Mouse (Mus musculus): Measurements from ENCODE around the gene Galnt16. TPM values are rescaled to one million over a fixed set of nuclear protein-coding genes. Genes with fewer than 3 reads are reported as not detected.

Gene Galnt16
- polyA plus RNA-seq, 1 experiment: 32.8 TPM

GRCm38 (mm10) chr12:80562793-80563192 is 44.7 kb downstream of the Galnt16 start:
- no peaks in the 10 kb centered on the region for H3K27me3 ChIP-seq (ENCODE audit: control insufficient read depth, insufficient read depth, low read length)
- H3K4me1 ChIP-seq (ENCODE audit: control insufficient read depth, insufficient read depth, low read length): peaks cover 4% of the 10 kb centered on the region; the same call in 1 of the 2 replicates
- WGBS: 67% methylated on average over 5 of the region's 5 CpGs
- H3K4me3 ChIP-seq (replicated peaks; ENCODE audit: insufficient read depth, low read depth, low read length): no peak overlapping the region
- no peak for TF ChIP-seq CTCF (IDR thresholded peaks at IDR 0.05; ENCODE audit: borderline replicate concordance, insufficient read depth, low read depth, low read length)
- no peak for TF ChIP-seq POLR2A (IDR thresholded peaks at IDR 0.05; ENCODE audit: borderline replicate concordance, insufficient read depth, low read length)
- no peak for DNase-seq
- no peak overlapping the region for H3K27ac ChIP-seq (ENCODE audit: insufficient read depth, low read length)

GRCm38 (mm10) chr12:80564990-80565389 is 46.9 kb downstream of the Galnt16 start:
- Histone ChIP-seq H3K4me1 (ENCODE audit: control insufficient read depth, insufficient read depth, low read length) (peaks cover 4% of the 10 kb centered on the region; the same call in 1 of the 2 replicates), H3K27ac (ENCODE audit: insufficient read depth, low read length) (no peak overlapping the region), H3K4me3 (replicated peaks; ENCODE audit: insufficient read depth, low read depth, low read length) (no peak overlapping the region), H3K27me3 (ENCODE audit: control insufficient read depth, insufficient read depth, low read length) (no peaks in the 10 kb centered on the region)
- TF ChIP-seq CTCF (IDR thresholded peaks at IDR 0.05; ENCODE audit: borderline replicate concordance, insufficient read depth, low read depth, low read length): no peak
- no peak for TF ChIP-seq POLR2A (IDR thresholded peaks at IDR 0.05; ENCODE audit: borderline replicate concordance, insufficient read depth, low read length)
- peak; percentile 31 to 61 for DNase-seq
- 17% methylated on average over 6 of the region's 6 CpGs for WGBS

- Histone ChIP-seq H3K4me1 (ENCODE audit: control insufficient read depth, insufficient read depth, low read length) (peaks cover 4% of the 10 kb centered on the region; the same call in 1 of the 2 replicates), H3K4me3 (replicated peaks; ENCODE audit: insufficient read depth, low read depth, low read length) (no peak overlapping the region), H3K27ac (ENCODE audit: insufficient read depth, low read length) (no peak overlapping the region), H3K27me3 (ENCODE audit: control insufficient read depth, insufficient read depth, low read length) (no peaks in the 10 kb centered on the region)
- DNase-seq: no peak
- no peak for TF ChIP-seq CTCF (IDR thresholded peaks at IDR 0.05; ENCODE audit: borderline replicate concordance, insufficient read depth, low read depth, low read length)
- TF ChIP-seq POLR2A (IDR thresholded peaks at IDR 0.05; ENCODE audit: borderline replicate concordance, insufficient read depth, low read length): no peak
- WGBS: 83% methylated on average over 2 of the region's 2 CpGs
These were observed 47.7 kb downstream of the Galnt16 start for GRCm38 (mm10) chr12:80565793-80566192.

GRCm38 (mm10) chr12:80566502-80566901 is 48.4 kb downstream of the Galnt16 start:
- no peaks in the 10 kb centered on the region; the same call in 1 of the 2 replicates for H3K27me3 ChIP-seq (ENCODE audit: control insufficient read depth, insufficient read depth, low read length)
- TF ChIP-seq CTCF (IDR thresholded peaks at IDR 0.05; ENCODE audit: borderline replicate concordance, insufficient read depth, low read depth, low read length) (no peak), POLR2A (IDR thresholded peaks at IDR 0.05; ENCODE audit: borderline replicate concordance, insufficient read depth, low read length) (no peak)
- H3K4me1 ChIP-seq (ENCODE audit: control insufficient read depth, insufficient read depth, low read length): peaks cover 4% of the 10 kb centered on the region; the same call in 1 of the 2 replicates
- peak in 1 of 2 experiments; percentile 26 for DNase-seq
- H3K4me3 ChIP-seq (replicated peaks; ENCODE audit: insufficient read depth, low read depth, low read length): no peak overlapping the region
- H3K27ac ChIP-seq (ENCODE audit: insufficient read depth, low read length): no peak overlapping the region
- WGBS: 64% methylated on average over 4 of the region's 4 CpGs

GRCm38 (mm10) chr12:80567375-80567774 is 49.3 kb downstream of the Galnt16 start:
- no peak for TF ChIP-seq POLR2A (IDR thresholded peaks at IDR 0.05; ENCODE audit: borderline replicate concordance, insufficient read depth, low read length)
- TF ChIP-seq CTCF (IDR thresholded peaks at IDR 0.05; ENCODE audit: borderline replicate concordance, insufficient read depth, low read depth, low read length): no peak
- DNase-seq: peak; percentile 22 to 58
- Histone ChIP-seq H3K27me3 (ENCODE audit: control insufficient read depth, insufficient read depth, low read length) (no peaks in the 10 kb centered on the region; the same call in 1 of the 2 replicates), H3K27ac (ENCODE audit: insufficient read depth, low read length) (no peak overlapping the region), H3K4me1 (ENCODE audit: control insufficient read depth, insufficient read depth, low read length) (peaks cover 4% of the 10 kb centered on the region; the same call in 1 of the 2 replicates), H3K4me3 (replicated peaks; ENCODE audit: insufficient read depth, low read depth, low read length) (no peak overlapping the region)
- 76% methylated on average over 3 of the region's 3 CpGs for WGBS

DNA sequence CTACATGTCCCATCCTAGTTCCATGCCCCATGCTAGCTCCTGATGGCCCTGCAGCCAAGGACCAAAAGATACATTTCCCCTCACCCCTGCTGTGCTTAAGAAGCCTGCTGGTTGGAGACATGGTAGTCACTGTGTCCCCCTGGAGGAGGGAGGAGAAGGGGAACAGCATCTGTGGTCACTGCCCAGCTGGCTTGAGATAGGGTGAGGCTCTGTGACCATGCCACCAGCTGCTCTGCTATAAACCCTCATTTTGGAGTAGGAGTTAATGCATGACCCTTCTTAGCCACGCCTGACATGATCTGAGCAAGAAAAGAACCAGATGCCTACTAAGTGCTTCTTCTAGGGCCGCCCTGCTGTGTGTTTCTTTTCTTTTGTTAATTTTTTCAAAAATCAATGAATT is 51.5 kb downstream of the Galnt16 start:
- no peak for TF ChIP-seq POLR2A (IDR thresholded peaks at IDR 0.05; ENCODE audit: borderline replicate concordance, insufficient read depth, low read length)
- TF ChIP-seq CTCF (IDR thresholded peaks at IDR 0.05; ENCODE audit: borderline replicate concordance, insufficient read depth, low read depth, low read length): no peak
- H3K27ac ChIP-seq (ENCODE audit: insufficient read depth, low read length): no peak overlapping the region
- DNase-seq: no peak
- H3K4me1 ChIP-seq (ENCODE audit: control insufficient read depth, insufficient read depth, low read length): peaks cover 2% of the 10 kb centered on the region; the same call in 1 of the 2 replicates
- H3K4me3 ChIP-seq (replicated peaks; ENCODE audit: insufficient read depth, low read depth, low read length): no peak overlapping the region
- no peaks in the 10 kb centered on the region; the same call in 1 of the 2 replicates for H3K27me3 ChIP-seq (ENCODE audit: control insufficient read depth, insufficient read depth, low read length)
- 87% methylated on average over 2 of the region's 2 CpGs for WGBS

DNA sequence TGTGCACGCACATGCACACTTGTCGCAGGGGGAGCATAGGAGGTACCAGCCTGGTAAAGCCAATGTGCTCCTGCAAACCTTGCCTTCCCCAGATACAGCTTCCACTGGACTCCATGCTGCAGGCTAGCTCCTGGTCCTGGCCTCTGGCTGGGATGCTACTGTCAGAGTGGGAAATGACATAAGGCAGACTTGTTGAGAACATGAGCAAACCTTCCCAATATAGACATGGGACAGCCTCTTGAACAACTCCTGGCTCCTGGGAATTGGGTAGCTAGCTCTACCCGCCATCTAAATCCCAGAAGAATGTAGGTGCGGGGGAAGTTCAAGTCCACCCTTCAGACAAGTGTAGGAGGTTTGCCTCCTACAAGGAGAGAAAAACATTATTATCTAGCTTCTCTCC is 56.2 kb downstream of the Galnt16 start:
- Histone ChIP-seq H3K4me3 (replicated peaks; ENCODE audit: insufficient read depth, low read depth, low read length) (no peak overlapping the region), H3K4me1 (ENCODE audit: control insufficient read depth, insufficient read depth, low read length) (no peaks in the 10 kb centered on the region), H3K27ac (ENCODE audit: insufficient read depth, low read length) (no peak overlapping the region), H3K27me3 (ENCODE audit: control insufficient read depth, insufficient read depth, low read length) (no peaks in the 10 kb centered on the region; the same call in 1 of the 2 replicates)
- WGBS: 88% methylated on average over 4 of the region's 4 CpGs
- DNase-seq: no peak
- TF ChIP-seq POLR2A (IDR thresholded peaks at IDR 0.05; ENCODE audit: borderline replicate concordance, insufficient read depth, low read length) (no peak), CTCF (IDR thresholded peaks at IDR 0.05; ENCODE audit: borderline replicate concordance, insufficient read depth, low read depth, low read length) (no peak)

DNA sequence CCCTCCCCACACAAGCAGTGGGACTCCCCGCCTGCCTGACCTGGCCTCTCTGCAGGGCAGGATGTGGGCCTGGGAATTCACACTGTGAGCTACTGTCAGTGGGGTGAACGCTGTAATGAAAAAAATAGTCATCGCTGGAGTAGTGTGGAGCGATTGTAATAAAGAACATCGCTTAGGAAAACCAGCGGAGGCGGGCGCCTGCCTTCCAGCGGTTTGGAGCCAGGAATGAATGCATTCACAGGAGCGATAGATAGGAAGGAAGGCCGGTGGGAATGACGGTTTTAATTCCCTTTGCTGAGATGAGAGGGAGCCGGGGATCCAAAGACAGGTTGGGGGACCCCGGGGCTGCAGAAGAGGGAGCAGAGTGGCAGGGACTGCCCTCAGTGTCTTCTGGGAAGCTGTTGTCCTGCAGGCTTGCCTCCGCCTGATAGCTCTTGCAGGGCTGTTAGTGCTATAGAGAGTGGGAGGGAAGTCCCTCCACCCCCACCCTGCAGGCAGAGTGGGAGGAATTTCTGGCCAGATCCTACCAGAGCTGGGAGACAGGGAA is 56.8 kb downstream of the Galnt16 start:
- Histone ChIP-seq H3K4me1 (ENCODE audit: control insufficient read depth, insufficient read depth, low read length) (no peaks in the 10 kb centered on the region), H3K4me3 (replicated peaks; ENCODE audit: insufficient read depth, low read depth, low read length) (no peak overlapping the region), H3K27ac (ENCODE audit: insufficient read depth, low read length) (no peak overlapping the region), H3K27me3 (ENCODE audit: control insufficient read depth, insufficient read depth, low read length) (no peaks in the 10 kb centered on the region; the same call in 1 of the 2 replicates)
- no peak for DNase-seq
- WGBS: 53% methylated on average over 15 of the region's 15 CpGs
- no peak for TF ChIP-seq POLR2A (IDR thresholded peaks at IDR 0.05; ENCODE audit: borderline replicate concordance, insufficient read depth, low read length)
- no peak for TF ChIP-seq CTCF (IDR thresholded peaks at IDR 0.05; ENCODE audit: borderline replicate concordance, insufficient read depth, low read depth, low read length)
